In genomic region chrX:11088506-11088905, GRCm38 (mm10) we compare ENCODE assay signal across 11 mouse cellular contexts.
DNase-seq lines count a peak whose midpoint lies in the region; ATAC-seq and TF ChIP-seq lines count a peak whose summit lies in the region.
"Had no signal": no experiment of that assay in that cellular context is flagged by ENCODE, and none has a peak within 500 bp of the region (broad histone marks: within the 10 kb centered on the region; RNA-seq: fewer than 3 reads in every experiment).

No protein-coding gene starts in this region.

- no peak for TF ChIP-seq CTCF in forebrain, postnatal 0 days (IDR thresholded peaks at IDR 0.05; ENCODE audit: low read depth)

- no peaks in the 10 kb centered on the region for H3K36me3 ChIP-seq in heart, embryonic 15.5 days
- H3K36me3 ChIP-seq in embryonic facial prominence, embryonic 10.5 days (replicated peaks): no peaks in the 10 kb centered on the region
- no peaks in the 10 kb centered on the region for H3K36me3 ChIP-seq in forebrain, postnatal 0 days (ENCODE audit: insufficient read depth)
- no peaks in the 10 kb centered on the region for H3K36me3 ChIP-seq in midbrain, embryonic 14.5 days (ENCODE audit: control insufficient read depth, insufficient read depth, low read length)

- intact Hi-C loops in heart, postnatal 10 days (cut with DNase I): loop anchor here (5.0 kb wide), 1 partner anchor 376 kb away; no protein-coding TSS in a partner anchor

- no peak overlapping the region for H3K27ac ChIP-seq in heart, embryonic 15.5 days
- H3K27ac ChIP-seq in embryonic facial prominence, embryonic 10.5 days (replicated peaks): no peak overlapping the region
- no peak overlapping the region for H3K27ac ChIP-seq in forebrain, postnatal 0 days (ENCODE audit: low read depth, low read length)
- H3K27ac ChIP-seq in midbrain, embryonic 14.5 days (replicated peaks; ENCODE audit: low read depth, low read length): no peak overlapping the region
- H3K27ac ChIP-seq: kidney, postnatal 0 days had no signal

- ATAC-seq in heart, embryonic 15.5 days (replicated peaks; ENCODE audit: insufficient number of reproducible peaks, insufficient read depth, low FRiP score, low read depth): no peak
- no peak for ATAC-seq in forebrain, postnatal 0 days
- ATAC-seq in midbrain, embryonic 14.5 days (ENCODE audit: low FRiP score, low TSS enrichment): no peak

- 33% methylated on average over 10 of the region's 10 CpGs for WGBS in heart, embryonic 15.5 days
- 34% methylated on average over 10 of the region's 10 CpGs for WGBS in embryonic facial prominence, embryonic 10.5 days
- WGBS in forebrain, postnatal 0 days: 41% methylated on average over 10 of the region's 10 CpGs
- WGBS in midbrain, embryonic 14.5 days: 30% methylated on average over 10 of the region's 10 CpGs

- no peaks in the 10 kb centered on the region for H3K4me1 ChIP-seq in heart, embryonic 15.5 days (replicated peaks)
- H3K4me1 ChIP-seq in embryonic facial prominence, embryonic 10.5 days: no peaks in the 10 kb centered on the region
- H3K4me1 ChIP-seq in forebrain, postnatal 0 days (ENCODE audit: insufficient read depth): no peaks in the 10 kb centered on the region
- H3K4me1 ChIP-seq in midbrain, embryonic 14.5 days (ENCODE audit: control insufficient read depth, insufficient read depth, low read length): 0 out of 2 replicates have a peak, but pooled peaks cover 6% of the 10 kb centered on the region
- H3K4me1 ChIP-seq: megakaryocyte, embryonic 14.5 days had no signal

- no peaks in the 10 kb centered on the region for H3K9me3 ChIP-seq in heart, embryonic 15.5 days (replicated peaks)
- H3K9me3 ChIP-seq in embryonic facial prominence, embryonic 10.5 days: no peaks in the 10 kb centered on the region
- no peaks in the 10 kb centered on the region for H3K9me3 ChIP-seq in forebrain, postnatal 0 days (ENCODE audit: low read length)
- H3K9me3 ChIP-seq in midbrain, embryonic 14.5 days (ENCODE audit: control insufficient read depth, low read length): no peaks in the 10 kb centered on the region

- H3K4me3 ChIP-seq in heart, embryonic 15.5 days: peak overlapping the region; percentile 32; the same call in 1 of the 2 replicates
- peak overlapping the region; percentile 32; the same call in 1 of the 2 replicates for H3K4me3 ChIP-seq in embryonic facial prominence, embryonic 10.5 days
- H3K4me3 ChIP-seq in forebrain, postnatal 0 days (ENCODE audit: low read depth, low read length): no peak overlapping the region
- no peak overlapping the region for H3K4me3 ChIP-seq in midbrain, embryonic 14.5 days (replicated peaks; ENCODE audit: low read depth, low read length)

- no peak for DNase-seq in heart, postnatal 10 days
- peak; percentile 18 for DNase-seq in embryonic facial prominence, embryonic 10.5 days (ENCODE audit: low spot score)
- peak; percentile 28 for DNase-seq in forebrain, postnatal 0 days
- DNase-seq in midbrain, embryonic 14.5 days: peak; percentile 61
- DNase-seq in adrenal gland, adult 2 months: no peak
- no peak for DNase-seq in frontal cortex, adult 2 months (ENCODE audit: extremely low spot score in 1 of 2, low spot score in 1 of 2)
- DNase-seq in spleen, postnatal 10 days (ENCODE audit: low spot score in 2 of 2): no peak

- no peak overlapping the region for H3K9ac ChIP-seq in heart, embryonic 15.5 days
- H3K9ac ChIP-seq in forebrain, postnatal 0 days: no peak overlapping the region
- H3K9ac ChIP-seq in midbrain, embryonic 14.5 days (replicated peaks; ENCODE audit: low read length): no peak overlapping the region

- H3K4me2 ChIP-seq in heart, embryonic 15.5 days: peak overlapping the region; percentile 51
- peak overlapping the region; percentile 16 for H3K4me2 ChIP-seq in forebrain, postnatal 0 days (ENCODE audit: low read depth)
- H3K4me2 ChIP-seq in midbrain, embryonic 14.5 days (ENCODE audit: low read length): peak overlapping the region; percentile 32

- no peaks in the 10 kb centered on the region for H3K27me3 ChIP-seq in heart, embryonic 15.5 days
- peaks cover 62% of the 10 kb centered on the region for H3K27me3 ChIP-seq in embryonic facial prominence, embryonic 10.5 days (replicated peaks; ENCODE audit: low read depth, poor library complexity, severe bottlenecking)
- H3K27me3 ChIP-seq in forebrain, postnatal 0 days (ENCODE audit: insufficient read depth, low read length): no peaks in the 10 kb centered on the region
- no peaks in the 10 kb centered on the region for H3K27me3 ChIP-seq in midbrain, embryonic 14.5 days (ENCODE audit: control insufficient read depth, insufficient read depth, low read length)
- H3K27me3 ChIP-seq: CH12.LX had no signal

Comparison
In these comparisons a context has a peak if more than half of its experiments do, and no peak if none do; other contexts are left out.
1. H3K4me3 ChIP-seq: peak in heart, embryonic 15.5 days (single experiment) and embryonic facial prominence, embryonic 10.5 days (single experiment); none in forebrain, postnatal 0 days (single experiment) and midbrain, embryonic 14.5 days (single experiment).
2. DNase-seq: peak in embryonic facial prominence, embryonic 10.5 days (single experiment), forebrain, postnatal 0 days (single experiment) and midbrain, embryonic 14.5 days (single experiment); none in heart, postnatal 10 days (0 of 2), adrenal gland, adult 2 months (single experiment), frontal cortex, adult 2 months (0 of 2) and spleen, postnatal 10 days (0 of 2).
3. Peak in every context shown above with its lines, with median percentiles within 50 percentile points of each other: H3K4me2 ChIP-seq.